Mouse (Mus musculus): ENCODE measurements at regions not wholly inside any gene's neighbourhood (a gene's known extent, or its start where the extent isn't known, plus 50 kb on each side); places are given as distances from the start of the nearest gene placed in this dataset.

GRCm38 (mm10) chr2:40342579-40342978 is 1116.3 kb upstream of the Ppp6c start:
- no peak for DNase-seq

- peak in 1 of 2 experiments; percentile 2 for DNase-seq
Measured at GRCm38 (mm10) chr2:40332294-40332874, 1106.1 kb upstream of the Ppp6c start.

- DNase-seq, result no peak
Measured at GRCm38 (mm10) chr2:40321506-40321905, 1095.3 kb upstream of the Ppp6c start.

- no peak for DNase-seq
Measured at GRCm38 (mm10) chr2:40320710-40321441, 1094.6 kb upstream of the Ppp6c start.

Data from cerebellum, postnatal 14 days (tissue).